Mouse (Mus musculus) kidney, postnatal 4 days (tissue): ENCODE measurements around the gene Thumpd3.

Experiments
- DNase-seq, 2 experiments: peaks; one replicate each; pipeline ENCODE4 v3.0.0; 2021; ENCODE audit warnings: mixed read lengths in 2 of 2

The Thumpd3 gene

GRCm38 (mm10) chr6:113046041-113046975 lies at the start of gene Thumpd3:
Thumpd3 (plus strand) TSS chr6:113046225.
- peak; percentile 98 to 99 for DNase-seq

DNA sequence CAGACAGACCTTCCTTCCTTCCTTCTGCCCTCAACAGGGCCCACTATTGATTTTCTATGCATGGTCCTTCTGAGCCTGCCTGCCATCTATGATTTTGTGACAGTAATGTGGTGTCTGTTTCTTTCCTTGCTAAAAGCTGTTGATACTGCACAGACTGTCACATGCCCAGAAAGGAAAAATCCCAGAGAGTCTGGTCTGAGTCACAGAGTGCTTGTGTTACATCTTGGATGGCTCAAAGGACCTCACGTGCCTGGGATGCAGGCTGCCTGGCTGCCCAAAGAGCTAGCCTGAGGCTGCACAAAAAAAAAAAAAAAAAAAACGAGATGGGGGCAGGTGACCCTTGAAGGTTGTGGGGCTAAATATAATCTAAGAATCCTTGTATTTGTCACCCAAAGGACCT lies 46.8 kb upstream of the Thumpd3 start:
- no peak for DNase-seq

- peak; percentile 94 for DNase-seq
These were observed 45.2 kb upstream of the Thumpd3 start for GRCm38 (mm10) chr6:113000666-113001287.

DNA sequence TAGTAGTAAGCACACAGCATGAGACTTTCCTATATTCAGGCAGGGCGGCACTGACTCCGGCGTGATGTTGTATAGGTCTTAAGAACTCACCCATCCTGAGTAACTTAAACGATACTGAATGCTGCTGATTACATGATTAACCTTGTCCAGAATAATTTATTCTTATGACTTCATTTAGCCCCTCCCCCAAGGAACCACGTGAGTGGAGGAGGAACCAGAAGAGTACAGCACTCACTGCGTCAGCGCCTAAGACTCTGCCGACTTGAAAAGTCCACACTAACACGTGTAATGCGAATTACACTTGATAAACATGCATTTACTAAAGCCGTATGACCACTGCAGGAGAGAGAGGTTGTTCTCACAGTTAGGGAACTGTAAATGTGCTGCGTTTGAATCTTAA lies 44.3 kb upstream of the Thumpd3 start:
- DNase-seq = no peak

GRCm38 (mm10) chr6:113003313-113004111 lies 42.5 kb upstream of the Thumpd3 start:
- DNase-seq = no peak

- no peak for DNase-seq
These were observed 39.2 kb upstream of the Thumpd3 start for GRCm38 (mm10) chr6:113006833-113007232.

DNA sequence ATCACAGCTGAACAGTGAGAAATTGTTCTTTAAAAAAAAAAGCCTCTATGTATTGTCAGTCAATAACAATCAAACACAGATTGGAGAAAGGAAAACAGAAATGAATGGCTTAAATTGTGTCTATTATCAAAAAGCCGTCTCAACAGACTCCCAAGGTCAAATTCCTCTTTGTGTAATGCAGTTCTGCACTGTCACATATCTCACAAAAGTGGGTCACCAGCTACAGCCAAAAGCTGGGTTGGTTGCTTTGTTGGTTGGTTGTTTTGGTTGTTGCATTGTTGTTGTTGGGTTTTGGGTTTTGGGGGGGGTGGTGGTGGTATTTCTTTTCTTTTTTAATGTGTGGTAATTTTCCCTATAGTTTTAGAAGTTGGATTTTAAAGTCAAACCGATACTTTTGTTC lies 34.1 kb upstream of the Thumpd3 start:
- DNase-seq = no peak

DNA sequence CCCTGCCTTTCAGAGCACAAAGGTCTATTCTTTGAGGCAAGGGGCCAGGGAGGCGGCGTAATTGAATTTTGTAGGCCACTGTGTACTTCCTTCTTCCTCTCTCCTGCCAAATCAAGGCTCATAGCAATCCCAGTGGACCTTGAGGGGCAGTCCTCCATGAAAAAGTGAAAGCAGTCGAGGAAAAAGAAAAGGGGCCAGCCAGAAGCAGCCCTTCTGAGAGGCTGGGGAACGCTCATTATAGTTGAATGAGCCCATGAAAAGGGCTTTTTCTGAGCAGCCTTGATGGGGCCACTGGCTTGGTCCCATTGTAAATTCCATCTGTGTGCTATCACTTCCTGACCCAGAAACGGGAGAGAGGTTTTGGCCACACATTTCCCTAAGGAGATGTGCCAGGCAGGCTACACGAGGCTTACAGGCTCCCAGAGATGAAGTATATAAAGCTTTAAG lies 33.5 kb upstream of the Thumpd3 start:
- DNase-seq = peak; percentile 75 to 83

DNA sequence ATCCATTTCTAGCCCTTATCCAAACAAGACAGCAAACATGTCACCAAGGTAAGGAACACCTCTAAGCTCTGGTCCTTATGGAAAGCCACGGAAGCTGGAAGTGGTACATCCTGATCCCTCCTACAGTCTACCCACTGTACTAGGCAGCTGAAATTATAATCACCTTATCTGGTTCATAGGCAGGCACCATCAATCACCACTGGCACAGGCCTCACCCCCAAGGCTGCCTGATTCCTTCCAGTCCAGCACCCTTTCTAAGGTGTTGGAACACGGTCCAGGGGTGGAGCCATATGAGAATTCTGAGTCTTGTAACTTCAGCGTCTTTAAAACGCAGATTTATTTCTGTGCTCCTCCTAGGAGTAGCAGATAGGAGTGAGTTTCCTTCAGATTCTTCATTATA lies 32.5 kb upstream of the Thumpd3 start:
- DNase-seq = no peak

DNA sequence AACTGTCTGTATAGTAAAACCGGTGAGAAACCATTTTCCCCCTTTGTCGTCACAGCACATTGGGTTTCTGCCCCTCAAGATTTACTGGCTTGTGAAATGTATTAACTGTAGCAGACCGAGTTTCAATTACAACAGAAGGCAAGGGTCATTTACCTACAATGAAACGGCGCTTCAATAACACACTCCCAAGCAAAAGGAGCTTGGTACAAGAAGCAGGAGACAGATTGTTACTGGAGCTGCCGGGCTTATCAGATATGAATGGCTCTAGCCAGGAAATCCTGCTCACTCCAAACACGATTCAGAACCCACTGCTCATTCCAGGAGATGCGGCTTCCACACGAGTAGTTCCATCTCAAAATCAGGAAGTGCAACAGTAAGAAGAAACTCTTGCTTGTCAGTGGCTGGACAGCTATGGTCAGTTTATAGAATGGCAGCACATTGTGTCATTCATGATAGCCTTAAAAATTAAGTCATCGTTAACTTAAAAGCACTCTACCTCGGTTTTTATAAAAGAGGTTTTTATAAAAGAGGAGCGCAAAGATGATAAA lies 28.5 kb upstream of the Thumpd3 start:
- peak; percentile 14 to 34 for DNase-seq

DNA sequence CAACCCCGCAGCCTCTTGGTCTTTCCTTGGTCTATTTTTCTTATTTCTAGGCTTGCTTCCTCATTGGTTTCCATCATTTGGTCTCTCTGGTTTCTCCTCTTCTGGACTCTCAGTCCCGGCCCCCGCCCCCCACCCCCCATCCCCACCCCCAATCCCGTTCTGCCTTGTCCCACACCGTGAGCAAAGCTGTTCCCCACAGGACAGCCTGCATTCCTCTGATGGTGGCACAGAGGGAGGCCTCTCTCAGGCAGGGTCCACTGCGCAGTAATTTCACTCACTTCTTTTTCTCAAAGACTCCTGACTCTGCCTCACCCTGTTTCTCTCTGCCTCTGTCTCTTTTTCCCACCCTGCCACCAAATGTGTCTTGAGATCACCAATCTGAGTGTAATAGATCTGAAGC lies 27.9 kb upstream of the Thumpd3 start:
- no peak for DNase-seq

DNA sequence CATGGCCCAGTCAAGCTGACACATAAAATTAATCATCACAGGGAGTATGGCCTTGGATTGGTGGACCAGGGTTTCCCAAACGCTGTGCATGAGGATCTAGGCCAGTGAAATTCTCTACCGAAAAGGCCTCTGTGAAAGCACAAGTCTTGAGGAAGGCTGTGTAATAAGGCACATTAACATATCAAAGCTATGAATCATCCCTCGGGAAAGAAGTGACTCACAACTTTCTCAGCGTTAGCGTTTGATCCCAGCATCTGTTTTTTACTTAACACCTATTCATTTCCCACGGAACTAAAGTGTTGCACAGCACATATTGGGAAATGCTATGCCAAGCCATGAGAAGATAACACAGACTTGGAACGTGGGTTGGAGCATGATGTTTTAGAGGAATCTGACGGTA lies 21.2 kb upstream of the Thumpd3 start:
- DNase-seq = no peak

GRCm38 (mm10) chr6:113025774-113026173 lies 20.3 kb upstream of the Thumpd3 start:
- DNase-seq = no peak

GRCm38 (mm10) chr6:113027446-113027845 lies 18.6 kb upstream of the Thumpd3 start:
- no peak for DNase-seq

GRCm38 (mm10) chr6:113029006-113029405 lies 17.0 kb upstream of the Thumpd3 start:
- no peak for DNase-seq

DNA sequence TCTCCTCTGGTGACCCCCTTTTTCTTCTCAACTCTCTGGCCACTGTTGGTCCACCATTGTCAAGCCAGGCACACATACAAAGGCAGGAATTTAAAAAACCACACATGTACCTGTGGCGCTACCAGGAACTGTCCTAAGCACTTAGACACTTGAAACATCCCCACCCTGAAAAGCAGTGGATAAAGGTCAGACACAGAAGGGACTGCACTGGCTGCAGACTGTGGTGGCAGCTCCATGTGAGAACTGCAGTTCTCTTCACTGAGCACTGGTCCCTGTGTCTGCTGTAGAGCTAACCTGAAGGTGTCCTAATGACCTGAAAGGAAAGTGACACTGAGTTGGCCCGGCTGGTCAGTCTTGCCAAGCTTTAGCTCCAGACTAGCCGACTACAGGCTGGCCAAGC lies 15.5 kb upstream of the Thumpd3 start:
- no peak for DNase-seq

DNA sequence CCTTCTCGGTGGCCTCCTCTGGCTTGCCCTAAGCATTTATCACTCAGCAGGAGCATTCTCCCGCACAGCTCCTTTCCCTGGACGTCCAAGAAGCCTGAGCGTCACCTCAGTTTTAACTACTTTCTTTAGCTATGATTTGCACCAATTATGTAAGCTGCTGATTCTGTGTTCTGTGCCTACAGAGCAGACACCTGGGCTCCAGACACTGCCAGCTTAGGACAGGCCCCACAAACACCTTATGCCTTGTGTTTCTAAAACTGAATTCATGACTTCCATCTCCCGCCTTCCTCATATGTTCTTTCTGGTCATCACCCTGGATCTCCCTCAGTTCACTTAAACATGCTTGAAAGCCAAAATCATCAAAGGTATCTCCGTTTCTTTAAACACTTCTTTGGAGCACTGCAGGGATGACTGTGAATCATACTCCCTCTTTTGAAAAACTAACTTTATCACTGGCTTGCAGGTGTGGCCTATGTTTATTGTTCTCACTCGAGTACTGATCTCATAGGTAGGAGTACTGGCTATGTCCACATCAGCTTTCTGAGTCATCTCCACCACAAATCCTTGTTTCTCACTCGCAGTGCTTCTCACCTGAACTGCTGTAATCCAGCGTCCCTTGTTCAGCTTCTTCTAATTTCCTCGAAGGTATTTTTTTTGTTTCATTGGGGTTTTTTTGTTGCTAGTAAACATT lies 14.9 kb upstream of the Thumpd3 start:
- no peak for DNase-seq

GRCm38 (mm10) chr6:113032121-113032520 lies 13.9 kb upstream of the Thumpd3 start:
- no peak for DNase-seq

- DNase-seq = no peak
These were observed 12.8 kb upstream of the Thumpd3 start for GRCm38 (mm10) chr6:113033185-113033584.

- no peak for DNase-seq
These were observed 11.6 kb upstream of the Thumpd3 start for GRCm38 (mm10) chr6:113034466-113034865.

DNA sequence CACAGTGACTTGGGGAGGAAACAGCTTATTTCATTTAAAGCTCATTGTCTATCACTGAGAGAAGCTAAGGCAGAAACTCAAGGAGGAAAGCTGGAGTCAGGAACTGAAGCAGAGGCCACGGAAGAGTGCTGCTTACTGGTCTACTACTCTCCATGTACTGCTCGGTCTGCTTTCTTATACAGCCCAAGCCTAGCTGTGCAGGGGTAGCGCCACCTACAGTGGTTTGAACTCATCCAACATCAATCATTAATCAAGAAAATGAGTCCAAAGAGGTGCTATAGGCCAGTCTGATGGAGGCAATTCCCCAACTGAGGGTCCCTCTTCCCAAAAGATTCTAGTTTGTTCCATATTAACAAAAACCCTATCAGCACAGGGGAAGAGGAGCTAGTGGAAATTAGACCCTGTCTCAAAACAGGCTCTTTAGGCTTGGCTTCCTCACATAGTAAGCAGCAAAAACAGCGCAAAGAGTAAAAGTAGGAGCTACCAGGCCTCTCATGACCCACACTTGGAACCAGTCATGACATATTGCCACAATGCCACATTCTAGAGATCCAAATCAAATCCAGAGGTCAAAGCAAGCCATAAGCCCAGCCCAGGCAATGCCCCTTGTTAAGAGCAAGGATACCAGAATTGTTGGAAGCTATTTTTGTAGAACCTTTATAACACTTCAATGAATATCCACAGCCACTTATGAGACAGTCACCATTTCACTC lies 9.4 kb upstream of the Thumpd3 start:
- DNase-seq = peak in 1 of 2 experiments; percentile 18
